Mouse (Mus musculus): ENCODE results near the gene Atp2a3.

Atp2a3 gene

DNA sequence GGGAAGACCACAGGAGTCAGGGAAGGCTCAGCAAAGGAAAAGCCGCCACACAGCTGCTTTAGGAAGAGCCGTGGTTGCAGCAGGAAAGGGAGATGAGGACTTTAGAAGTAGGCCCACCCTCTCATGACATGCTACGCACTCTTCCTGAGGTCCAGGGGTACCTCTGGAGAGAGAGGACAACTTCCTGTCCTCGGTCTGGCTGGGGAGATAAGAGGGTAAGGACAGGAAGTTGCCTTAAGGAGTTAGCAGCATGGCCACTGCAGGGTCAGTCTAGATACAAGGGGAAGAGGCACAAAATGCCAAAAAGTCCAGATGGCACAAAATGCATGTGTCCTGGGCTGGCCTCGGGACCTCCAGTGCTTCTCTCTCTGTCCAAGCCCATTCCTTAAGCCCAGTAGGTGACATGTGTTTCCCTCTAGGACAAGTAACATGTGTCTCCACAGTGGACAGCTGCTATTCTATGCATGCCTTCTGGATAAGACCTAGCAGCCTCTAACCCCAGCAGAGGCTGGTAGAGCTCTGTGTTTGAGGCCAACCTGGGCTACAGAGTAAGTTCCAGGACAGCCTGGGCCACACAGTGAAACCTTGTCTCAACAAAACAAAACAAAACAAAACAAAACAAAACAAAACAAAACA, 5.5 kb upstream of the Atp2a3 start:
- no peak for DNase-seq

DNA sequence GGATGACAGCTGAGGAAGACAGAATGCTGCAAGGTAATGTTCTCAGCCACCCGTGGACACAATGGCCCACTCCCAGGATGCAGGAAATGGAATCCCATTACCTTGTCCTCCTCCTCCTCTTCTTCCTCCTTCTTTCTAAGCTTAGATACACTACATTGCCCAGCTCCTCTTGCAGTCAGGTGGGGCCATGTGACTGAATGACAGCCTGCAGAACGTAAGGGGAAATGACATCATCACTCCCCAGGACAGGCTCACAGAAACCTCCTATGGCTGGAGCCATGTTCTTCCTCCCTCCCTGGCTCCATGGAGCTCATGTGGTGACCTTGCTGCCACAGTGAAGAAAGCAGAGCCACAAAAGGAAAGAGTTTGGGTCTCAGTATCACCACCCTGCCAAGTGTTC, 3.7 kb upstream of the Atp2a3 start:
- no peak for DNase-seq

DNA sequence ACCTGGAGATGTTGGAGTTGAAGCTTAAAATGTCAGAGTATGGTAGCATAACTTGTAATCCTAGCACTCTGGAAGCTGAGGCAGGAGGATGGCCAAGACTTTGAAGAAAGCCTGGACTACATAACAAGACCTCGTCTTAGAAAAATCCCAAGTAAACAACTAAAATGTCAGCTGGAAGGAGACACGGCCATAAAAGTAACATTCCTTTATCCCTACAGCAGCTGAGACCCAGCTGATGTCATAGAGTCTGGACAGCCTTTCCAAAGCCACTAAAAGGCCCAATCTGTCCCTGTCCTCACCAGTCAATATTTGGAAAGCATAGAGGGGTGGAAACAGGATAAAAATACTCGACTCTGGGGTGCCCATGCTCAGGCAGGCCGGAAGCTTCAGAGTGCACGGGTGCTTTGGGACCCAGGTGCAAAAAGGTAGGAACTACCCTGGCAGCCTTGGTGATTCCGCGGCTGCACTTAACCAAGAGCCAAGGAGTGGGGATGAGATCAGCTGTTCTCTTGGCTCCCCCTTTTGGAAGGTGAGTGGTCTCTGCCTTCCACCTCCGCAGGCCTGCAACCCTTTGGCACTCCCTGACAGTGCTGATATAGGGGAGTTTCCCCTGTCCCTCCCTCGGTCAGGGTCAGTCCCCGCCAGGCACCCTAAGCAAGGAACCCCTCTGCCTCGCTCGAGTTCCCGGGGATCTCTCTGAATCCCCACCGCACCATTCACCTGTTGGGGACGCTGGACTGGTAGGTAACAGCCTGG, 867 bp upstream of the Atp2a3 start:
- no peak for DNase-seq

DNA sequence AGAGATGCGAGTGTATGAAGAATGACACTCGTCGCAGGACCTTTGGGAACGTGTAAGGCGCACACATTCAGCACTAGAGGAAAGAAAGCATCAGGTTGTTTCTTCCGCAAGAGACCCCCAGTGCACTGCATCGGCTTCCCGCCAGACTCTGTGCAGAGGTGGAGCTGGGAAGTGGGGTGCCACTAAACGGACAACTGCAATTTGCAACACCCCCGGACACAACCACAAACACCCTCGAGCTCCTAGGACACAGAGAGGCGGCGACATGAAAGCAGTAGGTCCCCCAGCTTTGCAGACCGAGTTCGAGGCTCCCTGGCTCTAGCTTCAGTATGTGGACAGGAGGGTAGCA, 272 bp upstream of the Atp2a3 start:
- no peak for DNase-seq

DNA sequence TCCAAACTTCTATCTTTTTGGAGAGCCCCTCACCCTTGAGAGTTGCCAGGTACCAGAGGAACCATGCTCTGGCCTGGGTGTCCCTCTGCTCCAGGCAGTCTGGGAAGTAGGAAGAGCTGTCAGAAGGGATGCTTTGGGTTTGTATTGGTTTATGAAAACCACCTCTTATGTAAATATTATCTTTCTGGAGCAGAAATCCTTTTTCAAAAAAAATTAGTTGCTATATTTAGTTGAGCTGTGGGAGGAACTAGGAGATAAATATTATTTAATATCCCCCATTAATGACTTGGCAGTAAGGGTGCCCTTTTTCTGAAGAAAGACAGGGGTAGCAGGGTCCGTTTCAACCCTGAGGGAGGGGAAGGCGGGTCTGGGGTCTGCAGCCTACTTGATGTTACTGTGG, 1.4 kb downstream of the Atp2a3 start:
- DNase-seq, result no peak

DNA sequence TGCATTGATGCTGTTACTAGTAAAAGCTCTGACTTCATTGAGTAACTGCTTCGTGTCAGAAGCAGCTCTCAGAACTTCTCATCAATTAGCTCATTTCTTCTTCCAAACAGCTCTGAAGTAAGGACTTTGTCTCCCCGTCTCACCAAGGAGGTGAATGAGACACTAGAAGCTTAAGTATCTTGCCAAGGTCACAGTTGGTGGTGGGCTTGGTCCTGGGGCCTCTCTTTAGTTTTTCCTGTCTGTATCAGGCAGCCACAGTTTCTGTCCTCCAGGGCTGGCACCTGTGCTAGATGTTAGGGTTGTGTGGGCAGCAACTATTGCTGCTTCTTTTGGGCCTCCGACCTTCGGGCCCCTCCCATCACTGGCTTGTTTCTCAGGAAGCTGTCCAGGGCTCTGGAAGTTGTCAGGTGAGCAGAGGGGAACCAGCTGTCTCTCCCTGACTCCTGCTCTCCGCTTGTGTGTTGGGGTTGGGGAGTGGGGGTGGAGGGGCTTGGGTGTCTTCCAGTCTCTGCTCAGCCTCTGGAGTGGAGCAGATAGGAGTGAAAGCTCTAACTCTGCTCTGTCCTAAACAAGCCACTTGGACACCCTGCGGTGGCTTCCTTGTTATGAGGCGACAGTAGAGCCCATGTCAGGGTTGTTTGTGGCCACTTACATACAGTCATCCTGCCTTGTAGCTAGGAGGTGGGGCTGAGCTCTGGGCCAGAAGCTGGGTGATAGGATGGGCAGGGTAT, 2.3 kb downstream of the Atp2a3 start:
- DNase-seq, result no peak

DNA sequence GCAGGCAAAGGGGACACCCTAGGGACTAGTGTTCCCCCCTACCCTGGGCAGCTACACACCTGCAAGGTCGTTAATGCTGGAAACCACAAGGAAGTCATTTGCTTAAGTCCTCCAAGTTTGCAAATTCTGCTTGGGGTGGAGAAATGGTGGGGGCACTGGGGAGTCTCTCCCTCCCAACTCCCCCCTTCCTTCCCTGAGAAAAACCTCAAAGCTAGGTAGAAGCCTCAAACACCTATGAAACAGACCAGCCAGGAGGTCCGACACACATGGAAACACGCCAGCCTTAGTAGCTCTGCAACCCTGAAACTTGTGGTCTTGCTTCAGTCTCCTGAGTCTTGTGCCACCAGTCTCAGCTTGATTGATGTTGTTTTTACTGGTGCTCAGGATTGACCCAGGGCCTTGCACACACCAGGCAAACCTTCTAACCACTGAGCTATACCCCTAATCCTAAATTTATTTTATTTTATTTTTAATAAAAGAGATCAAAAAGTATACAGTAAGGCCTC, 2.9 kb downstream of the Atp2a3 start:
- no peak for DNase-seq

DNA sequence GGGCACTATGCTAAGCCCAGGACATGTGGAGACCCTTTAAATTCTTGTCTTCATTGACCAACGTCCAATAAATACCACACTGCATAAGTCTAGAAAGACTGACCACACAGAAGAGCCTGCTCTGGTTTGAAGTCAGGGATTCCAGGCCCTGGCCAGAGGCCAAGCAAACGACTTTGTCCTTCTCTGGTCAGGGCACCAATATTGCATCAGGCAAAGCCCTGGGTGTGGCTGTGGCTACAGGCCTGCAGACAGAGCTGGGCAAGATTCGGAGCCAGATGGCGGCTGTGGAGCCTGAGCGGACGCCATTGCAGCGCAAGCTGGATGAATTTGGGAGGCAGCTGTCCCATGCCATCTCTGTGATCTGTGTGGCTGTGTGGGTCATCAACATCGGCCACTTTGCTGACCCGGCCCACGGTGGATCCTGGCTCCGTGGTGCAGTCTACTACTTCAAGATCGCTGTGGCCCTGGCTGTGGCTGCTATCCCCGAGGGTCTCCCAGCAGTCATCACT, 14.1 kb downstream of the Atp2a3 start:
- DNase-seq, result no peak

DNA sequence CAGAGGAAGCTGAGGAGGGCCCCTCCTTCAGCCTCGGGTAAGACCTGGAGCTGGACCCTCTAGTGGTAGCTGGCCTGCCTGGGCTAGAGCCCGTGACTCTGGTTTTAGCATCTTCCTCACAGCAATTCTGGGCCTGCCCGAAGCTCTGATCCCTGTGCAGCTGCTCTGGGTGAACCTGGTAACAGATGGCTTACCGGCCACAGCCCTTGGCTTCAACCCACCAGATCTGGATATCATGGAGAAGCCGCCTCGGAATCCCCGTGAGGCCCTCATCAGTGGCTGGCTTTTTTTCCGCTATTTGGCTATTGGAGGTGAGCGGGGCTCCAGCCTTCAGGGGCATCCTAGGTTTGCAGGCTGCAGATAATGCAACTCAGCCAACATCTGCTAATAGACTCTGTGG, 21.5 kb downstream of the Atp2a3 start:
- DNase-seq, result no peak

DNA sequence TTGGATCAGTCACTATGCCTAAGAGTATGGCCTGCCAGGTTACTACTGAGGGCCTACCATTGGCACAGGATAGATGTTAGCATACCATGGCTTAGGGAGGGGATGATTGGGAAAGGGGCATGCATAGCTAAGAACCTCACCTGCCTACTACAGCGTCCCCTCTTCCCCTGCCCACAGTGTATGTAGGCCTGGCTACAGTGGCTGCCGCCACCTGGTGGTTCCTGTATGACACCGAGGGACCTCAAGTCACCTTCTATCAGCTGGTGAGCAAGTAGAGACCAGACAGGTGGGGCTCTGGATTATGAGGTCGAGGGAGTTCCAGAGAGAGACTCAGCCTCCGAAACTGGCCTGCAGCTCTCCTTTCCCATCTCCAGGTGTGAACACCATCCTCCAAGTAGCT, 22.3 kb downstream of the Atp2a3 start:
- no peak for DNase-seq

DNA sequence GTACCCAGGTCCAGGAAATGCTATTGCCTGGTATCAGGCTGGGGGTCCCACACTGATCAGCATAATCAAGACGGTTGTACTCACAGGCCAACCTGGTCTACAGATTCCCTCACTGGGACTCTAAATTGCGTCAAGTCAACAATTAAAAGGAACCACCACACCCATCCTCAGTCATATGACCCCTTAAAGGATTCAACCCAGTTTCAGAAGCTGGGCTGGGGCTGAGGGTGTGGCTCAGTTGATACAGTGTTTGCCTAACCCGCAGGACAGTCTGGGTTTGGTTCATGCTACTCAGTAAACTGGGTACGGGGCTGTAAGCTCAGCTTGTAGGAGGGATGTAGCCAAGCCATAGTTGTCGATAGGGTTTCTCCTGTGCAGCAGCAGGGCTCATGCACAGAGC, 25.8 kb downstream of the Atp2a3 start:
- no peak for DNase-seq

DNA sequence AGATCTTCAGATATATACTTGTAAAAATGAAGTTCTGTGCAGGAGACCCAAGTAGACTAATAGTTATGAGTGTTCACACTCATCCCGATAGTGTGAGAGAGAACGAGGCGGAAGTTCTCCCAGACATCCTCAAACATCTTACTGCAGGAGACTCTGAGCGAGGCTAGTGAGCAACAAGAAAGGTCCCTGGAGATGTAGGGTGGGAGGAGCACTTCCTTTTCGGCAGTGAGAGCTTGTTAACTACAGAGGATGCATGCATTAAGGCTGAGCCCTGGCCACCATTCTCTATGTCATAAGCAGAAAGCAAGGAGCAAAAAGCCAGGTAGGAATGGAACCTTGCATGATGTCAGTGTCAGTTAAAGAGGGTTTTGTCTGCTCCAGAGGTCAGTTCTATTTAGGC, 26.3 kb downstream of the Atp2a3 start:
- DNase-seq, result no peak

DNA sequence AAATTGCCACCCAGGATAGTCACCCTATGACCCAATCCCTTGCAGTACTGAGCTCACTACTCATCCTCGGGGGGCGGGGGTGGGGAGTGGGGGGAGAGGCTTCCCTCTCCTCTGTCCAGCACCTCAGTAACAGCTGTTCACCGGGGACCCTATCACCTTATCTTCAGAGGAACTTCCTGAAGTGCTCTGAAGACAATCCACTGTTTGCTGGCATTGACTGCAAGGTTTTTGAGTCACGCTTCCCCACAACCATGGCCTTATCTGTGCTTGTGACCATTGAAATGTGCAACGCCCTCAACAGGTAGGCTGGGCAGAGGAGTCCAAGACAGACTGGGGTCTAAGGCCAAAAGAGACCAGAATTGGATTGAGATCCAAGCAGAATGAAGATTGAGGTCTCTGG, 26.8 kb downstream of the Atp2a3 start:
- no peak for DNase-seq

DNA sequence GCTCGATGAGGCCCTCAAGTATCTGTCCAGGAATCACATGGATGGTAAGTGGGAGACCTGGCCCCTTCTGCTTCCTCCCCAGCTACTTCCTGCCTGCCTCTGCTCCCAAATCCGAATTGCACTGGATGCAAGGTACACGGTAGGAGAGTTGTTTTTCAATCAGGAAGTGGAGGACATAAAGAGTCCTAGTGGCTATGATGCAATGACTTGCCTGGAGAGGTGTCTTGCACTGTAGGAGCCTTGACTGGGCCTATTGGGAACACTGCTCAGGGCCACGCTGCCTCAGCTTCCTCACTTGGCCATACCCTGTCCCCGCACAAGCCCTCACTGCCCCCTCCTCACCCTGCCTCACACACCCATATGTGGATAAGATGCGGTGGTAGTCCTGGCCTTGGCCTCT, 28.1 kb downstream of the Atp2a3 start:
- no peak for DNase-seq

DNA sequence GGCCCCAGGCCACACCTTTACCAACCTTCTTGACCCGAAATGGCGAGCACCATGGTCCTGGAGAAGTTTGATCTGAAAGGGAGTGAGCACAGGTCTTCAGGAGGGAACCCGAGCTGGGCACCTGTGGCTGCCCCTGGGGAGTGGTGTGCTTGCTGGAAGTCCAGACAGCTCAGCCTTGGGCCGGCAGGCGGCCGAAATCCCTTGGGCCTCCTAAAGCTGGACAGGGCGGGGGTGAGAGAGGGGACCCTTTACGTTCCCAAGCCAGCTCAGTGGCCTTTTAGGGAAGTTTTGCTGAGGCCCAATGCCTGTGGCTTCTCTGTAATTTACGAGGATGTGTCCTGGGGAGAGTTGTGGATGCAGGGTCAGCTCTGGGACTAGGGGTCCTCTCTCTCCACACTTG, 29.7 kb downstream of the Atp2a3 start:
- no peak for DNase-seq

DNA sequence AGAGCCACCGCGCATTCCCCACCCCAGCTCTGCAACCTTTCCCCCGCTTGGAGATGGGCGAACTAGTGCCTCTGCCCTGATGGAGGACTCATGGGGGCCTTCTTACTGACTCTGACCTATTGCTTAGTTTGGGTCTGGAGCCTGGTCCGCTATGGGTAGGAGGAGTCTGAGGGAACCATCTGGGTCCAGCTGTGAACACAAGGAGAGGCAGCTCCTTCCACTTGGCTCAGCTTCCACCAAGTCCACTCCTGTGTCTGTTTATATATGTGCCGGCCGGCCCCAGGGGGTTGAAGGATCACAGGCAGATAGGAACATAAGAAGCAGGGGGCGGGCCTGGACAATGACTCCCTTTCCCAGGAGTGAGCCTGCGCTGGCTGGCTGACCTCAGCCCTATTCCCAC, 31.0 kb downstream of the Atp2a3 start:
- no peak for DNase-seq

DNA sequence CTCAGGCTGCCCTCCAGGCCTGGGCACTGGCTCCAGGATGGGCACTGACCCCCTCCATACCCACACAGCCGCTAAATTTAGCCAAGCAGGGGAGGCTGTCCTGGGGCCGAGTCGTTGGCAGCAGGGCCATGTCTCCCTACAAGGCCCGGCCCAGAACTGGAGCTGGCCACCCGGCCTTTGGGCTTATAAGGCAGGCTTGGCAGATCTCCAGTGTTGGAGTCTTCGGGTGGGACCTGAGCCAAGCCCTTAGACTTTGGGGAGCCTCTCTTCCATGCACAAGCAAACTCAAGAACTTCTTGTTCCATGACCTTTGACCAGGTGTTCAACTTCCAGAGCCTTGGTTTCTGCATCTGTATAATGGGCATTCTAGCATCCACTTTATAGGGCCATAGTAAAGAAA, 35.4 kb downstream of the Atp2a3 start:
- DNase-seq, result no peak

DNA sequence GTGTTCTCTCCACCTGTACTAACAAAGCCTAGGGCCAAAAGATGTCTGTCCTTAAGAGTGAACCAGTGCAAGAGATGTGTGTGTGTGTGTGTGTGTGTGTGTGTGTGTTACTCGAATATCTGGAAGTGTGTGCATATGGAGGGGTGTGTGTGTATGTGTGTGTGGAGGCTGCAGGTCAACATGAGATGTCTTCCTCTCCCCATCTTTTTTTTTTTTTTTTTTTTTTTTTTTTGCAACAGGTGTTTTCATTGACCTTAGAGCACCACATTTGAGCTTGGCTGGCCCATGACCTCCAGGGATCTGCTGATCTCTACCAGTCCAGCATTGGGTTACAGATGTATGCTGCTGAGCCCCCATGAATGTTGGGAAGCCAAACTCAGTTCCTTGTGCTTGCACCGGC, 35.8 kb downstream of the Atp2a3 start:
- DNase-seq, result no peak

DNA sequence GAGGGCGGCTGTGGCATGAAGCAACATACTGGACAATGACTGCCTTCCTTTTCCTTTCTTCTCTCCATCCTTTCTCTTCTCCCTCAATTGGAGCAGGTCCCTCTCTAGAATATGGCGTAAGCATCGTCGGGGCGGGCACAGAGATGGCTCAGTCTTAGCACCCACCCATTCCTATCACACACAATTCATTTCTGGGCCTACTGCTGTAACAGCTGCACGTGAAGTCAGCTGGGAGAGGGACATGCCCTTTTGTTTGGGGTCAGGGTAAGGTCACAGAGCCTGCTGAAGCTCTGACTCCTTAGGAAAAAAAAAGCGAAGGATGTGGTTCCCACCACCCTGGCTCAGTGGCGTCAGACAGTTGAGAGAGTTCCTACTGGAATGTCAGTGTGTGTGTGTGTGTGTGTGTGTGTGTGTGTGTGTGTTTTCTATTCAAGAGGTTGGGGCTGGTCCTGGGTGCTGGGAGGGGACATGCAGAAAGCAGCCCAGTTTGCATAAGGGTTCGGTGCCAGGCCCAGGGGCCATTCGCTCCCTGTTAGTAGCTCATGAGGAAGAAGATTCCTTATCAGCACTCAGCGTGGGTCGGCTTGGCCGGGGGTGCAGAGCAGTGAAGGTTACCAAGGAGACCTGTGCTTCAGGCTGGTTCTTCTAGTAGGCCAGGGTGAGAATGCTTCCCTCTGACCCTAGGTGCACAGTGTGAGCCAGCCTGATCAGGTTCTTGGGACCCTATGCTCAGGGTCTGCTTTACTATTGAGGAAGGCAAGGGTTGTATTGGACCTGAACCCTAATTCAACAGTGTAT, 36.8 kb downstream of the Atp2a3 start:
- DNase-seq, result no peak

DNA sequence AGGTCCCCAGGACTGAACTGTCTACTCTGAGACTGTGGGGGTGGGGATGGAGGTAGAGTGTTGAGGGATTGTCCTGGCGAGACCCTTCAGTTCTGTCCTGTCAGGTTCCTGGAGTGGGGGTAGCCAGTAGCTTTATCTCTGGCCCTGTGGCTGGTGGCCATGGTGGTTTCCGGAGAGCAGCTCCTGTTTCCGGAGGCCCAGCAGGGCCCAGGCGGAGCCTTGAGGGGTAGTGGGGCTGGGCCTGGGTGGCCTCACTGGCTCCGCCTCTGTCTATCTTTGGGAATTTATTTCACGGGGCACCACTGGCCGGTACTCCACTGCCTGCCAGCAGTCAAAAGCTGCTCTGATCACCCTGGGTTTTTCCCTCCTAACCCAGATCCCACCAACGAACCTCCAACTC, 37.8 kb downstream of the Atp2a3 start, which contains the start of gene P2rx1:
TSS of gene P2rx1 (plus strand) at position 333 of the 400 bp plus-strand sequence.
- DNase-seq, result no peak

DNA sequence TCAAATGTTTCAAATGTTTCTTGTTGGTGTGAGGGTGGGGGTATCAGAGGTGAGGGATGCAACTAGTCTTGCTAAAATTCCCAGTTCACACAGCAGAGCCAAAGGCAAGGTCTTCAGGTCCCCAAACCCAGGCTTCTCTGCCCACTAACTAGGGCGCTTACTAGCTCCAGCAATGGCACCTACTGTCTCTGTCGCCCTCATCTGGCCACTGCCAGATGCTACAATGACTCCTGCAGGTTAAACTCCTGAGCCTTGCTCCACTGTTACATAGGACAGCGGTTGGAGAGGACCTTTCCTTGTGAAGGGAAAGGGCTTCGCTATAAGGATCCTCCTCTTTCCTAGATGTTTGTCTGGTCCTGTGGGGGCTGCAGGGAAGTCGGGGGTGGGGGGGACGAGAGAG, 40.1 kb downstream of the Atp2a3 start:
- DNase-seq, result no peak

DNA sequence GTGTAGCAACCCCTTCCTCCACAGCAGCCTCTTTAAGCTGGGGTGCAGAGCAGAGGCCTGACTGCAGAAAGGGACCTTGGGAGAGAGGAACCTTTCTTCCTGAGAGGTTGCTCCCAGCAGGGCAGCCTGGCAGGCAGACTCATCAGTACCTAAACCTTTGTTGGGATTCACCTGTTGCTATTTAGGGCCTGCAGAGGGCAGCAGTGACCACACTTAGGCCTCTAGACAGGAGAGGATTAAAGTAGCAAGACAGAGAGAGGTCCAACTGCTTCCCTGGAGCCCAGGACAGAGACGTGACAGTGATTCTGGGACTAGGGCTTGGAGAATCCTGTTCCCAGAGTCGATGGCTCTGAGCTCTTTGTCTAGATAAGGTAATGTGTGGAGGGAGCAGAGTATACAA, 45.4 kb downstream of the Atp2a3 start:
- peak; percentile 69 for DNase-seq

DNA sequence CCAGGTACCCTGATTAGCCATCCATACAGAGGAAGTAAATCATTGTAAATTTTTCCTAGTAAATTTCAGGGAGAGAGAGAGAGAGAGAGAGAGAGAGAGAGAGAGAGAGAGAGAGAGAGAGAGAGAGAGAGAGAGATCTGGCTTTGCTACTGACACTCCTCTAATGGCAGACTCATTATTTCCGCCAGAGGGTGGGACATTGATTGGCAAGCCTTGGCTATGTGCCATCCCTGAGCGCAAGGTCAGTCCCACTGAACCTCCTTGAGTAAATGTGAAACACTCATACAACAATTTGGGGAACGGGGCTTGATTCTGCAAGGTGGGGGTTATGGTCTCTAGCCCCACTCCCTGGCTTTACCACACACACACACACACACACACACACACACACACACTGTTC, 46.1 kb downstream of the Atp2a3 start:
- peak; percentile 15 for DNase-seq
